Mouse (Mus musculus) embryo, embryonic 11.5 days (tissue): ENCODE results near the gene Akap5.

Source experiments
- DNase-seq: peaks from one replicate; pipeline ENCODE4 v3.0.0-alpha.2; 2012; ENCODE audit warnings: low read depth, low spot score

Akap5 gene

DNA sequence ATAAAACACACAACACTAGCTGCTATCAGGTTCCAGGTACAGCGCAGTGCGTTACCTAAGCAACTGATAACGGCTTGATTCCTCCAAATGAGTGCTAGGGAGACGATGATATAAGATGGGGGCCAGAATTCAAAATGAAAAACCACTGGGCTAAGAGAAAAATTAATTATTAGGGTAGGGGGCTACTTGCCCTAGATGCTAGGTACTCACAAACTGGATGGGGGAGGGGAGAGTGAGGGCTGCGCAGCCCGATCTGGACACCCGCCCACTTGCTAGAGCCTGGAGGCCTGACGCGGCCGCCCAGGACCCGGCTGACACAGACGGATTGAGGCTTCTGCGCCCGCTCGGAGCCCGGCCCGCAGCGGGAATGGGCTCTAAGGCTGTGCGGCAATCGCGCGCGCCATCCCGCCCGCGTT lies 44.1 kb downstream of the Akap5 start:
- no peak for DNase-seq

GRCm38 (mm10) chr12:76369206-76369977 lies 44.7 kb downstream of the Akap5 start, which contains the start of gene Zbtb25:
Gene Zbtb25 (minus strand): TSS chr12:76369602.
- DNase-seq: peak; percentile 80

DNA sequence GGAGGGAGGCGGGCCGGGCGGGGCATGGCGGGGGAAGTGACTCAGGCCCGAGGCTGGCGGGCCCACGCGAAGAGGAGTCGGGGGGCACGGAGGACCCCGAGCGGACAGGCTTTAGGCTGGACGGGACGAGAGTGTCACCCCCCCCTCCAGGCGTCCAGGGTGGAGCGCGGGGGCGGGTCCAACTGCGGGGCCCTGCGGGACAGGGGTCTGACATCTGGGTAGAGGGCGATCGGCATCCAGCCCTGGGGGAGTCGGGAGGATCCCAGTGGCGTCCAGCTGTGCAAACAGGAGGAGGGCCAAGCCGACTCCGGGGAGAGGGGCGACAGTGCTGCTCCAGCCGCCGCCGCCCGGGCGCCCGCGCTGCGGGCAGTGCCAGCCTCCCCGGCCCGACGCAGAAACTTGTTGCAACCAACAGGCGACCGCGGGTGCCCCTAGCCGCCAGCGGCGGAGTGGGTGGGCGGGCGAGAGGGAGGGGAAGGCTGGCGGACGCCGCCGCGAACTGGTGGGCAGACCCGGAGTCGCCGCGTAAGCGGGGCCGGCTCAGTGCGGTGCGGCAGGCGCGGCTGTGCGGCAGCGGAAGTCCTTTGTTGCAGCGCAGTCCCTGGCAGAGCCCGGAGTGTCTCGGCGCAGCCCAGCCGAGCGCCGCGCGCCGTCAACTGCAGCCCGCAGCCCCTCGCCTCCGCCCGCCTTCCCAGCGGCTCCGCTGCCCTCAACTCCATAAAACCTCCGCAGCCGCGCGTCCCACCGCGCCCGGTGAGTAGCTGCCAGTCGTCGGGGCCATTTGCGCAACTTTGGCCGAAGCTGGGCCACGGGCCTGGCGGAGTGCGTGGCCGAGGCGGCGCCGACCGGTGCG lies 45.5 kb downstream of the Akap5 start, which contains the start of gene Zbtb1:
Gene Zbtb1, plus strand, starts transcription at position 289 of the 853 bp plus-strand sequence.
- peak; percentile 55 for DNase-seq

- DNase-seq: peak; percentile 62
Observed at GRCm38 (mm10) chr12:76370831-76371571, 46.3 kb downstream of the Akap5 start.

DNA sequence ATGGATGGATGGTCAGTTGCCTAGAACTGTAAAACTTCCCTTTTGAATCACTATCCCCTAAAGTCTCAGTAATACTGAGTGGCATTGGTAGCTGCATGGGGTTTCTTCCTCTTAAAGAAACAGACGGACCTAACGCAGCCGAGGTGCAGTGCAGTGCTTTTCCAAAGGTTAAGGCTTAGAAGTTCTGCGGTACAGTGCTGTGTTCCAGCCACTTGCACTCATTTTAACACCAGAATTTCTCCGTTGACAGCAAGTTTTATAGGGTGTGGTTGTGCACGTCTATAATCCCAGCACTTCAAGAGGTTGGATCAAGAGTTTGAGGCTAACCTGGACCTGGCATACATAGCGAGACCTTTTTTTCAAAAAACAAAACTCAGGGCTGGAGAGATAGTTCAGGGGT lies 47.4 kb downstream of the Akap5 start:
- no peak for DNase-seq

DNA sequence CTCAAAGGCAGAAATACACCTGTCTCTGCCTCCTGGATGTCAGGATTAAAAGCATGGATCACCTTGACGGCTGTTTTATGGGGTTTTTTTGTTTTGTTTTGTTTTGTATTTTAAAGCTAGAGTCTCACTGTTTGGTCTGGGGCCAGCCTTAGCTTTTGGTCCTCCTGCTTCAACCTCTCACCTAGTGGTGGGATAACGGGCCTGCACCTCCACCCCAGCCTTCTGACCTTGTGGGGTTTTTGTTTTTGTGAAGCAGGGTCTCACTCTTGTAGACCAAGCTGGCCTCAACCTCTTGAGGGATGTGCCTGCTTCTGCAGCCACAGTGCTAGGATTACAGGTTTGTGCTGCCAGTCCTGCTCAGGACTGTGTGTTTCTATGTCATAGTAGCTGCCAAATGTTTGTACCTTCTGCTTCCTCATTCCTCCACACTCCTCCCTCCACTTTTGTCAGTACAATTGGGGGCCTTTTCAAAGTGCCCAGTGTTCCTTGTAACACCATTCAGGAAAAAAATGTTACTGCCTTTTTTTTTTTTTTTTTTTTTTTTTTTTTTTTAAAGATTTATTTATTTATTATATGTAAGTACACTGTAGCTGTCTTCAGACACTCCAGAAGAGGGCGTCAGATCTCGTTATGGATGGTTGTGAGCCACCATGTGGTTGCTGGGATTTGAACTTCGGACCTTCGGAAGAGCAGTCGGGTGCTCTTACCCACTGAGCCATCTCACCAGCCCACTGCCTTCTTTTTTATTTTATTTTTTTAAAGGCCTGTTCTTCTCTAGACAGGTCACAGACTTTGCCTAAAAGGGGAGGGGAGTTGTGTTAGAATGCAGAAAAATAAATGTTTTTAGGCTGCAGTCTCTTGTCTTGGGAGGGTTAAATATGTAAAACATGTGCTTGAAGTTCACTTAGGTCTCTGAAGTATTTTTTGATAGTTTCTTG lies 48.5 kb downstream of the Akap5 start:
- no peak for DNase-seq

DNA sequence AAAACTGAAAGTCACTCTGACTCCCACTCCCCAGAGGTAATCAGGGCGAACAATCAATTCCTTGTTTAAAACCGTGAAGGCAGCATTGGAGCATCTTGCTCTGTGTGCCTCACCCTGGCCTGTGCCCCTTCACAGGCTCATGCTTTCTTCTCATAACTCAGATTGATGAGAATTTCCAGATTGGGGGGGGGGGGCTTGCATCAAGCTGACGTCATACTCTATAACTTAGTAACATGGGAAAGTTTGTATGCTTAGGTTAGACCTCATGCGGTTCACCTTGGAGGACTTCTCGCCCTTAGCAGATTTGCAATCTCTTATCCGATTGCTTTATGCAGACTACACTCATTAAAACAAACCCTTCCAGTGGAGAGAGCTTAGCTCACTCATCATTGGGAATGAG lies 49.3 kb downstream of the Akap5 start:
- DNase-seq: no peak

- DNase-seq: no peak
Observed at GRCm38 (mm10) chr12:76374911-76375310, 50.2 kb downstream of the Akap5 start.

GRCm38 (mm10) chr12:76375506-76375905 lies 50.8 kb downstream of the Akap5 start:
- no peak for DNase-seq

- no peak for DNase-seq
Observed at GRCm38 (mm10) chr12:76376649-76377048, 52.0 kb downstream of the Akap5 start.

GRCm38 (mm10) chr12:76377059-76377458 lies 52.4 kb downstream of the Akap5 start:
- no peak for DNase-seq

DNA sequence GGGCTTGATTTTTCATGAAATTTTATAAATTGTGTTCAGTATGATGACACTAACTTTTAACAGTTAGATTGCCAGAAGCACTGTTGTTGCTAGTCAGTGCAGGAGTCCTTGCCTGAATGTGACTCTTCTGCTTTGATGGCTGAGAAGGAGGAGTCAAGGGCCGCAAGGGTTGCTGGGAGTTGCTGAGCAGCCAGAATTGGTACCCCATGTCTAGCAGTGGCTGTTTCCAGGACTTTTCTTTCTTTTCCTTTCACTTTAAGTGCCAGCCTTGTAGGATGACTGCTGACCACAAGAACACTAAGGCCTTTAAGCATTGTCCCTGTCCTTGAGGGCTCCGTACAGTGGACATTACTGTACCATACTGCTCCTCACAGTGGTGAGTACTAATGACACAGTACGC lies 53.0 kb downstream of the Akap5 start:
- DNase-seq: no peak

DNA sequence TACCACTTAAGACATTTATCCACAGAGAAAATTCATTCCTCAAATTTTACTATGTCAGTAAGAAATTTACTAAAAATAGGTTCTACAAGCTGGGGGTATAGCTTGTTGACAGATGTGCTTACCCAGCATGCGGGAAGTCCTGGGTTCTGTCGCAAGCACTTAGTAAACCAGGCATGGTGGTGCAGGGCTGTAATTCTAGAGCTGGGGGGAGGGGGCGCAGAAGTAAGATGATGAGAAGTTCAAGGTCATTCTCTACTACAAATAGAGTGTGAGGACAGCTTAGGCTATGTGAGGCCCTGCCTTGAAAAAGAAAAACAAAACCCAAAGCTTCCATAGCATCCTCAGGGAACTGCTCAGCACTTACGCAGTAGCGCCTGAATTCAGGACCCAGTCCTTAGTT lies 53.9 kb downstream of the Akap5 start:
- DNase-seq: no peak

DNA sequence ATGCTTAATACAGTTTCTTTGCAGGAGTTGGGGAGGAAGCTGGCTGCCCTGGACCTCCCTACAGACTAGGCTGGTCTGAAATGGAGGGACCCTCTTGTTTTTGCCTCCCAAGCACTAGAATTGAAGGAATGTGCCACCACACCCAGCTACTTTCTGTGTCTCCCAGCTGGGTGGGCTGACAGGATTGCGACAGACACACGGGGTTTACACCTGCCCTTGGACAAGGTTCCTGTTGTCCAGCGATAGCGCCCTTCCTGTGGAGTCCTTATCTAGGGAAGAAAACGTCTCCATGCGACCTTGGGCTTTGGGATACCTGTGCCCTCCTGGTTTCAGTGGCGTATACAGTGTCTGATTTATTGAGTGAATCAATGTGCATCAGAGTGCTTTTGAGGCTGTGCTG lies 55.5 kb downstream of the Akap5 start:
- DNase-seq: no peak
